Mouse (Mus musculus): Measurements from ENCODE around the gene Sfn.

- no peak for TF ChIP-seq POLR2A (IDR thresholded peaks at IDR 0.05; ENCODE audit: extremely low read depth, insufficient read depth, low read length)
- TF ChIP-seq CTCF (IDR thresholded peaks at IDR 0.05; ENCODE audit: low read depth, low read length): no peak
Observed at GRCm38 (mm10) chr4:133552029-133552428, 49.9 kb downstream of the Sfn start.

Measured in liver, adult 2 months (tissue).